Mouse (Mus musculus) thymus, adult 2 months (tissue): ENCODE measurements around the gene Traf3ip2.

Experiments used
- CTCF ChIP-seq: fragments of 200-500 bp; IDR thresholded peaks from 2 replicates; pipeline ENCODE4 v1.5.1; 2012; ENCODE audit warnings: mild to moderate bottlenecking, control low read depth, low read length, moderate library complexity, borderline replicate concordance; ENCODE audit not compliant: control insufficient read depth, poor library complexity, insufficient read depth; ENCODE audit errors: extremely low read depth
- POLR2A ChIP-seq: fragments of 200-500 bp; IDR thresholded peaks from 2 replicates; pipeline ENCODE4 v1.6.1; 2012; ENCODE audit warnings: mild to moderate bottlenecking, low read length, control low read depth, moderate library complexity; ENCODE audit not compliant: control insufficient read depth, poor library complexity, insufficient read depth; ENCODE audit errors: extremely low read depth

DNA sequence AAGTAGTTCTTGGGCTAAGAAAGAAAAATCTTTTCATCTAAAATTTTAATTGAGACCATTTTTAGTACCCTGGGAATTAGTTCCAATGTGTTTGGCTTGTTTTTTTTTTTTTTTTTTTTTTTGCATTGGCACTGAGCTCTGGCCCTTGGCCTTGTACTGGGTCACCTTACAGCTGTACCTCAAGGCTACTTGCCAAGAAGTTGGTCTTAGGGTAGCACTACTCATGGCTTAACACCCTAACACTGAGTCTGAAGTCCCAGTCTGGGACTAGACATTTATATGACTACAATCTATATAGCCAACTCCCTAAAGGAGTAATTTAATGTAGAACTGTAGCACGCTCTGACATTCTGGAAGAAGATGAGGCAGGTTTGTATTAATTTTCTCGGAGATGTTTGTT, 69.8 kb downstream of the Traf3ip2 start:
- TF ChIP-seq POLR2A (no peak), CTCF (no peak)
